Mouse (Mus musculus) ES-E14 (cell line): ENCODE data around the gene Bach2.

ENCODE experiments used
- HCFC1 ChIP-seq: IDR thresholded peaks from 2 replicates; pipeline ENCODE4 v1.6.1; 2012; ENCODE audit warnings: low read length, inconsistent platforms, borderline replicate concordance; ENCODE audit not compliant: insufficient read depth
- ZNF384 ChIP-seq: IDR thresholded peaks from 2 replicates; pipeline ENCODE4 v1.6.1; 2012; ENCODE audit warnings: low read depth, low read length, inconsistent platforms

DNA sequence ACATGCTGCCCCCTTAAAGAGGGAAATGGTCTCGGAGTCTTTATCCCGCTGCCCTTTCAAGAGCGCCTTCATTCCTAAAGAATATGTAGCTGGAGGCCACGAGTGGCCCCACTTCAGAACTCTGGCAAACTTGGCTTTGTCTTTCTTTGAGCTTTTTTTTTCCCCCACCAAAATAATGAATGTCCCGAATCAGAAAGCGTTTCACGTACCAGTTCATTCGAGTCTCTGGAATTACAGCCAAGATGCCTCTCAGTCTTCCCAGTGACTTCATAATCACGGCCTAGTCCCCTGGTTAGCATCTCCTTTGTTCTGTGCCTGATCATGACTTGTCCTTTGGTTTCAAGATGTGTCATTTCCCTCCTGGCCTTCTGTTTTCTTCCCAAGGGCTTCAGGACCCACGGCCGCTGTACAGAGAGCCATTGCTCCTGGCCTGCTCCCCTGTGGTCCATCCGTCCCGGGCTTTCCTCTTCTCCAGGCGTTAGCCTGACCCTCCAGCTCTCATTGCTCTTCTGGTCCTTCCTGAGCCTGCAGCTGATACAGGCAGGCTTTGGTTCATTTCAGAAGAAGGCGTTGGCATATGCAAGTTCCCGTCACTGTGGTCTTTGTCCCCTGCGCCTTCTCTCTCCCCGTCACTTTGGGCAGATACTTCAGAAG, 5.6 kb downstream of the Bach2 start:
- TF ChIP-seq ZNF384: no peak
- TF ChIP-seq HCFC1: no peak
